Mouse (Mus musculus) urinary bladder, postnatal 0 days (tissue): ENCODE results near the gene Myog. TPM values are rescaled to one million over a fixed set of nuclear protein-coding genes. Genes with fewer than 3 reads are reported as not detected.

Experiments
- polyA plus RNA-seq: library from polyadenylated mRNA; unstranded; fragments of >200 nt; fragmentation: Nextera tagmentation; extraction: Ambion mirVana; gene quantifications from 2 replicates; pipeline ENCODE4 v1.2.1, GENCODE M21; 2015

Myog gene
- polyA plus RNA-seq: not detected in 2 replicates

DNA sequence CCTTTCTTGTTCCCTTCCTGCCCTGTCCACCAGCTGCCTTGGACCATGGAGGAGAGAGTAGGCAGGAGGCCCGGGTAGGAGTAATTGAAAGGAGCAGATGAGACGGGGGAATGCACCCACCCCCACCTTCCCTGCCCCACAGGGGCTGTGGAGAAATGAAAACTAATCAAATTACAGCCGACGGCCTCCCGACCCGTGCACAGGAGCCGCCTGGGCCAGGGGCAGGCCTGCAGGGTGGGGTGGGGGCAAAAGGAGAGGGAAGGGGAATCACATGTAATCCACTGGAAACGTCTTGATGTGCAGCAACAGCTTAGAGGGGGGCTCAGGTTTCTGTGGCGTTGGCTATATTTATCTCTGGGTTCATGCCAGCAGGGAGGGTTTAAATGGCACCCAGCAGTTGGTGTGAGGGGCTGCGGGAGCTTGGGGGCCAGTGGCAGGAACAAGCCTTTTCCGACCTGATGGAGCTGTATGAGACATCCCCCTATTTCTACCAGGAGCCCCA lies at the start of gene Myog:
Gene Myog, plus strand, starts transcription at position 392 of the 502 bp plus-strand sequence.

DNA sequence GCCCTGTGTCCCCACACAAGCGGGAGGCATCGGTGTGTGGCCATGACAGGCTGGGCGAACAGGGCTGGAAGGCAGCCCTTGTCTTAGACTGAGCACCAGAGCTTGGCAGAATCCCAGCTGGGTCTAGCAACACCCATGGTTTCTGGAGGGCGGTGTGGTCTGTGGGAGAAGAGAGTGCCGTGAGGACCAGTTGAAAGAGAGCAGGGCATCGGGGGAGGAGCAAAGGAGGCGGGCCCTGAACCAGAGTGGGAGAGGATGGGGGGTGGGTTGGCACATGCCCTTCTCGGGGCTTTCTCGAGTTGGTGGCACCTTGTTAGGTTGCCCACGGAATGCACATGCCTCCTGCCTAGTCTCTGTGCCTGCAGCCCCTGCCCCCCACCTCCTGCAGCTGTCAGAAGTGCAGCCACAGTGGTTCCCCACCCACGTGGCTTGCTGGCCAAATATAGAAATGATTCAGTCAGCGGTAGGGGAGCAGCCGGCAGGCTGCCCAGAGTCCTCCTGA lies 43.0 kb downstream of the Myog start, which contains the start of gene Ppfia4:
Gene Ppfia4, minus strand, starts transcription at position 159 of the 502 bp plus-strand sequence.

Other genes with a start within 250 kb of the Myog start
- 38.3 and 43.0 TPM in 2 replicates for gene Btg2, start 210.9 kb upstream of the Myog start, polyA plus RNA-seq
- gene Chit1, start 178.7 kb upstream of the Myog start, polyA plus RNA-seq: 0.15 TPM in 1 of 2 replicates, not detected in the other
- gene Chil1, start 107.8 kb upstream of the Myog start, polyA plus RNA-seq: 0.67 and 2.6 TPM in 2 replicates
- gene Mybph, start 96.5 kb upstream of the Myog start, polyA plus RNA-seq: 0.07 and 0.08 TPM in 2 replicates
- gene Adora1, start 54.6 kb upstream of the Myog start, polyA plus RNA-seq: 0.18 and 0.40 TPM in 2 replicates
- gene Ppfia4, start 42.9 kb downstream of the Myog start, polyA plus RNA-seq: 2.4 and 2.6 TPM in 2 replicates
- 41.2 and 52.5 TPM in 2 replicates for gene Tmem183a, start 72.0 kb downstream of the Myog start, polyA plus RNA-seq
- not detected in 2 replicates for gene 4933406M09Rik, start 96.0 kb downstream of the Myog start, polyA plus RNA-seq
- 24.3 and 24.4 TPM in 2 replicates for gene Cyb5r1, start 115.6 kb downstream of the Myog start, polyA plus RNA-seq
- gene Adipor1, start 125.4 kb downstream of the Myog start, polyA plus RNA-seq: 99.2 and 102 TPM in 2 replicates
- 12.1 and 12.8 TPM in 2 replicates for gene Klhl12, start 165.5 kb downstream of the Myog start, polyA plus RNA-seq
- 27.2 and 27.4 TPM in 2 replicates for gene Rabif, start 204.7 kb downstream of the Myog start, polyA plus RNA-seq